28 mouse cellular contexts compared by ENCODE assay signal in genomic region chr7:119784908-119785307, GRCm38 (mm10). TPM values are rescaled to one million over a fixed set of nuclear protein-coding genes. Genes with fewer than 3 reads are reported as not detected.
DNase-seq lines count a peak whose midpoint lies in the region; ATAC-seq and TF ChIP-seq lines count a peak whose summit lies in the region.
"Had no signal": no experiment of that assay in that cellular context is flagged by ENCODE, and none has a peak within 500 bp of the region (broad histone marks: within the 10 kb centered on the region; RNA-seq: fewer than 3 reads in every experiment).

No protein-coding gene starts in this region.

- no peaks in the 10 kb centered on the region for H3K9me3 ChIP-seq in G1E (replicated peaks)
- no peaks in the 10 kb centered on the region for H3K9me3 ChIP-seq in liver, embryonic 15.5 days (replicated peaks)
- H3K9me3 ChIP-seq in forebrain, embryonic 15.5 days: no peaks in the 10 kb centered on the region
- H3K9me3 ChIP-seq: limb, embryonic 12.5 days; lung, embryonic 15.5 days; neural tube, embryonic 15.5 days had no signal

- no peak for TF ChIP-seq CTCF in G1E (IDR thresholded peaks at IDR 0.05; ENCODE audit: low read depth, low read length)

- H3K4me3 ChIP-seq in G1E (ENCODE audit: low read depth, low read length): no peak overlapping the region; the same call in 1 of the 2 replicates
- H3K4me3 ChIP-seq in liver, embryonic 15.5 days (replicated peaks): no peak overlapping the region
- H3K4me3 ChIP-seq in forebrain, embryonic 15.5 days: no peak overlapping the region
- H3K4me3 ChIP-seq: limb, embryonic 12.5 days; lung, embryonic 15.5 days; neural tube, embryonic 15.5 days had no signal

- peaks cover 35% of the 10 kb centered on the region for H3K4me1 ChIP-seq in G1E (ENCODE audit: insufficient read depth, low read depth, low read length)
- peaks cover 23% of the 10 kb centered on the region for H3K4me1 ChIP-seq in liver, embryonic 15.5 days (replicated peaks)
- no peaks in the 10 kb centered on the region for H3K4me1 ChIP-seq in forebrain, embryonic 15.5 days
- H3K4me1 ChIP-seq: limb, embryonic 12.5 days; lung, embryonic 15.5 days; neural tube, embryonic 15.5 days had no signal

- H3K27me3 ChIP-seq in G1E (ENCODE audit: insufficient read depth, low read length): no peaks in the 10 kb centered on the region
- H3K27me3 ChIP-seq in liver, embryonic 15.5 days: no peaks in the 10 kb centered on the region
- H3K27me3 ChIP-seq in forebrain, embryonic 15.5 days: no peaks in the 10 kb centered on the region
- H3K27me3 ChIP-seq: CH12.LX; limb, embryonic 12.5 days; lung, embryonic 15.5 days; neural tube, embryonic 15.5 days had no signal

- peaks cover 68% of the 10 kb centered on the region for H3K36me3 ChIP-seq in G1E (replicated peaks)
- H3K36me3 ChIP-seq in liver, embryonic 15.5 days (replicated peaks): peaks cover 55% of the 10 kb centered on the region
- H3K36me3 ChIP-seq in forebrain, embryonic 15.5 days: peaks cover 59% of the 10 kb centered on the region

- 29% methylated on average over 5 of the region's 5 CpGs for WGBS in liver, embryonic 15.5 days (ENCODE audit: insufficient replicate concordance)
- WGBS in forebrain, embryonic 15.5 days: 93% methylated on average over 5 of the region's 5 CpGs

- DNase-seq in G1E (ENCODE audit: low spot score): peak; percentile 5
- DNase-seq in c-Kit-positive CD71-negative TER-119-negative erythroid progenitor cells, embryonic 14.5 days (ENCODE audit: low read depth): peak; percentile 14
- peak; percentile 58 for DNase-seq in liver
- DNase-seq in urinary bladder, postnatal 25 days (ENCODE audit: low spot score): no peak
- DNase-seq in adrenal gland, adult 2 months: no peak
- no peak for DNase-seq in embryo, embryonic 9.5 days (ENCODE audit: extremely low spot score)
- DNase-seq: adrenal gland, postnatal 25 days; B cell, adult 2 months; cerebellum, adult 11-12 months; cerebellum, postnatal 14 days; embryo, embryonic 11 days; gastrocnemius, postnatal 10 days; heart, postnatal 4 days; kidney, postnatal 36 days; layer of hippocampus, postnatal 36 days; lung, postnatal 4 days had no signal

- H3K4me2 ChIP-seq in liver, embryonic 15.5 days: peak overlapping the region; percentile 36
- no peak overlapping the region for H3K4me2 ChIP-seq in forebrain, embryonic 15.5 days (replicated peaks)
- H3K4me2 ChIP-seq: hindbrain, embryonic 14.5 days; limb, embryonic 12.5 days; lung, embryonic 15.5 days; midbrain, embryonic 11.5 days; neural tube, embryonic 15.5 days had no signal

- ATAC-seq in G1E (ENCODE audit: extremely low read depth, insufficient number of reproducible peaks, low FRiP score, poor library complexity, severe bottlenecking): peak; percentile 98
- ATAC-seq in liver, embryonic 15.5 days (ENCODE audit: insufficient read depth): peak; percentile 93
- ATAC-seq in forebrain, embryonic 15.5 days (replicated peaks): no peak
- ATAC-seq: forebrain, embryonic 16.5 days had no signal

- H3K9ac ChIP-seq in liver, embryonic 15.5 days: no peak overlapping the region
- no peak overlapping the region for H3K9ac ChIP-seq in forebrain, embryonic 15.5 days (replicated peaks)
- H3K9ac ChIP-seq: hindbrain, embryonic 14.5 days; limb, embryonic 12.5 days; lung, embryonic 15.5 days; neural tube, embryonic 15.5 days had no signal

- peak overlapping the region; percentile 60 for H3K27ac ChIP-seq in liver, embryonic 15.5 days (replicated peaks)
- H3K27ac ChIP-seq in forebrain, embryonic 15.5 days (replicated peaks): no peak overlapping the region
- H3K27ac ChIP-seq: hindbrain, embryonic 14.5 days; limb, embryonic 12.5 days; lung, embryonic 15.5 days; neural tube, embryonic 15.5 days had no signal

RNA-seq across cellular contexts. Expression of gene Rexo5, which starts 8.9 kb away (rescaled TPM):
- total RNA-seq in G1E (2014; fragmentation: Nextera tagmentation) (64.3 and 76.8 TPM in 2 replicates), G1E (2017) (42.8 and 58.4 TPM in 2 replicates)
- polyA plus RNA-seq in G1E (2012): 2.5 and 3.5 TPM in 2 replicates
- polyA plus RNA-seq in liver, embryonic 15.5 days (2015; fragmentation: Nextera tagmentation; extraction: Ambion mirVana): 10.8 and 11.6 TPM in 2 replicates
- 13.0 and 13.8 TPM in 2 replicates for polyA plus RNA-seq in forebrain, embryonic 15.5 days (2015; fragmentation: Nextera tagmentation; extraction: Ambion mirVana)
- total RNA-seq in adrenal gland, adult 2 months (2021): 1 to 10 TPM; 5.9 to 6.5 TPM
- 0.49 and 1.5 TPM in 2 replicates for polyA plus RNA-seq in adrenal gland, adult 2 months (2012; rRNA removed)

RNA-seq across cellular contexts. Expression of gene Eri2, which starts 8.9 kb away (rescaled TPM):
- total RNA-seq in G1E (2014; fragmentation: Nextera tagmentation): 49.1 and 65.5 TPM in 2 replicates
- 32.4 and 37.4 TPM in 2 replicates for total RNA-seq in G1E (2017)
- polyA plus RNA-seq in G1E (2012): 1.2 and 1.7 TPM in 2 replicates
- polyA plus RNA-seq in liver, embryonic 15.5 days (2015; fragmentation: Nextera tagmentation; extraction: Ambion mirVana): 10.4 and 10.8 TPM in 2 replicates
- 22.2 and 22.5 TPM in 2 replicates for polyA plus RNA-seq in forebrain, embryonic 15.5 days (2015; fragmentation: Nextera tagmentation; extraction: Ambion mirVana)
- 1 to 10 TPM; 5.2 to 6.1 TPM for total RNA-seq in adrenal gland, adult 2 months (2021)
- 0.25 and 0.30 TPM in 2 replicates for polyA plus RNA-seq in adrenal gland, adult 2 months (2012; rRNA removed)

RNA-seq across cellular contexts. Expression of gene Acsm3, which starts 24.2 kb away (rescaled TPM):
- total RNA-seq in G1E (2014; fragmentation: Nextera tagmentation): not detected in 2 replicates
- 0.23 and 0.49 TPM in 2 replicates for total RNA-seq in G1E (2017)
- polyA plus RNA-seq in G1E (2012): not detected in 2 replicates
- polyA plus RNA-seq in liver, embryonic 15.5 days (2015; fragmentation: Nextera tagmentation; extraction: Ambion mirVana): 3.2 and 5.4 TPM in 2 replicates
- polyA plus RNA-seq in forebrain, embryonic 15.5 days (2015; fragmentation: Nextera tagmentation; extraction: Ambion mirVana): 0.18 TPM in 2 replicates
- total RNA-seq in adrenal gland, adult 2 months (2021): 10 to 100 TPM; 48.2 to 53.9 TPM
- 2.7 and 4.1 TPM in 2 replicates for polyA plus RNA-seq in adrenal gland, adult 2 months (2012; rRNA removed)
- total RNA-seq: layer of hippocampus, adult 8-10 months; layer of hippocampus, postnatal 36 days; left cerebral cortex, postnatal 14 days; midbrain, postnatal 0 days had no signal
- polyA plus RNA-seq: forebrain, embryonic 16.5 days; hindbrain, embryonic 14.5 days; neural tube, embryonic 15.5 days had no signal

Comparison
In these comparisons a context has a peak if more than half of its experiments do, and no peak if none do; other contexts are left out.
1. DNase-seq: peak in G1E (single experiment), c-Kit-positive CD71-negative TER-119-negative erythroid progenitor cells, embryonic 14.5 days (single experiment) and liver (single experiment); none in urinary bladder, postnatal 25 days (single experiment), adrenal gland, adult 2 months (single experiment) and embryo, embryonic 9.5 days (single experiment).